Mouse (Mus musculus) bone marrow, adult 2 months (tissue): Measurements from ENCODE around the gene Ttc4.

ENCODE experiments used
- CTCF ChIP-seq: fragments of 200-500 bp; IDR thresholded peaks from 2 replicates; pipeline ENCODE4 v1.5.1; 2011; ENCODE audit warnings: low read length, control low read depth; ENCODE audit not compliant: control insufficient read depth, insufficient read depth
- POLR2A ChIP-seq: fragments of 200-500 bp; IDR thresholded peaks from 2 replicates; pipeline ENCODE4 v1.6.1; 2011; ENCODE audit warnings: low read depth, mild to moderate bottlenecking, control low read depth, low read length, borderline replicate concordance; ENCODE audit not compliant: control insufficient read depth

DNA sequence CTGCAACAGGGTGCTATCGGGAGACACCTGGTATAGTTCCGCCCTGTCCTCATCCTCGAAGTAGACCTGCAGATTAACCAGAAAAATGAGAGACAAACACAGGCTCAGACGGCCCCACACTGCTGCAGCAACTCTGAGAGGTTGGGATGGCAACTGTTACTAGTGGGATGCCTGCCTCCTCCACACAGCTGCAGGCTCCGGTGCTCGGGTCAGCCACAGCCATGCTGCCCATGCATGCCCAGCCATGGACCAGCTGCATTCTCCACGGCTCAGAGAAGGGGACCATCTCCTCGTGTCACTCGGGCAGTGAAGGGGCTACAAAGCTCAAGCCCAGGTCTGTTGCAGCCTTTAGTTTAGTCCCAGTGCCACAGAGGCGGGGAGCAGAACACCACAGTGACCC is 13.1 kb downstream of the Ttc4 start:
- no peak for TF ChIP-seq POLR2A
- no peak for TF ChIP-seq CTCF
